Mouse (Mus musculus) lung, adult 2 months (tissue): ENCODE data around the gene Foxn3.

ENCODE experiments used
- CTCF ChIP-seq: fragments of 200-500 bp; IDR thresholded peaks from 2 replicates; pipeline ENCODE4 v1.5.1; 2011; ENCODE audit warnings: mild to moderate bottlenecking, low read length, control low read depth; ENCODE audit not compliant: insufficient read depth
- POLR2A ChIP-seq: fragments of 200-500 bp; IDR thresholded peaks from 2 replicates; pipeline ENCODE4 v1.6.1; 2011; ENCODE audit warnings: low read depth, mild to moderate bottlenecking, control low read depth, low read length, borderline replicate concordance; ENCODE audit errors: extremely low read depth

- TF ChIP-seq POLR2A (no peak), CTCF (no peak)
These were observed 9.7 kb upstream of the Foxn3 start for GRCm38 (mm10) chr12:99573036-99573435.
